In the genomic region with DNA sequence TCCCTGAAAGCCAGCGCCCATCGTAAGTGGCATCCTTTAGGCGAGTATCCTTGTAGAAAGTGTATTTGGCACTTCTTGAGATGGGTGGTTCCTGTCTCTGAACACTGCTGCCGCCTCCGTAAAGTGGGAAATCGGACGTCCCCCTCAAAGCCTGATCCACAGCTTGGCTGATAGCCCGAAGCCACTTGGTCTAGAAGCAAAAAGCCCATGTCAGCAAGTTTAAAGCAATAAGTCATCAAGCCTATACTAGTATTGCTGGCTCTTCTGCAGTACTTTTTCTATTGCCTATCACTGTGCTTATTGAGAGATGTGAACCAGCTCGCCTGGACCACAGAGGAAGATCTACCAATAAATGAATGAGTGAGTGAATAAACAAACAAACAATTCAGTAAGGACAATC, we compare ENCODE assay signal across 29 mouse cellular contexts.
"Had no signal": no experiment of that assay in that cellular context is flagged by ENCODE, and none has a peak within 500 bp of the region (broad histone marks: within the 10 kb centered on the region; RNA-seq: fewer than 3 reads in every experiment).

No protein-coding gene starts in this region.

- H3K9ac ChIP-seq: limb, embryonic 12.5 days; limb, embryonic 13.5 days; limb, embryonic 15.5 days; liver, embryonic 12.5 days; liver, embryonic 13.5 days; liver, embryonic 14.5 days; liver, embryonic 15.5 days; liver, postnatal 0 days; lung, embryonic 14.5 days; lung, embryonic 15.5 days; midbrain, embryonic 12.5 days; midbrain, embryonic 13.5 days; midbrain, embryonic 15.5 days had no signal

- H3K4me1 ChIP-seq: limb, embryonic 10.5 days; limb, embryonic 12.5 days; limb, embryonic 13.5 days; limb, embryonic 15.5 days; lung, embryonic 15.5 days; midbrain, embryonic 10.5 days; midbrain, embryonic 12.5 days; midbrain, embryonic 13.5 days; midbrain, embryonic 15.5 days had no signal

- H3K9me3 ChIP-seq: limb, embryonic 10.5 days; limb, embryonic 12.5 days; limb, embryonic 13.5 days; limb, embryonic 15.5 days; liver, embryonic 12.5 days; liver, embryonic 13.5 days; liver, embryonic 15.5 days; lung, embryonic 15.5 days; megakaryocyte, embryonic 14.5 days; midbrain, embryonic 10.5 days; midbrain, embryonic 12.5 days; midbrain, embryonic 13.5 days; midbrain, embryonic 15.5 days had no signal

- H3K4me3 ChIP-seq: limb, embryonic 10.5 days; limb, embryonic 12.5 days; limb, embryonic 13.5 days; limb, embryonic 15.5 days; liver, embryonic 12.5 days; liver, embryonic 13.5 days; liver, embryonic 15.5 days; lung, embryonic 15.5 days; megakaryocyte, embryonic 14.5 days; midbrain, embryonic 10.5 days; midbrain, embryonic 12.5 days; midbrain, embryonic 13.5 days; midbrain, embryonic 15.5 days; myocyte had no signal

- H3K4me2 ChIP-seq: limb, embryonic 12.5 days; limb, embryonic 13.5 days; limb, embryonic 15.5 days; liver, embryonic 11.5 days; liver, embryonic 12.5 days; liver, embryonic 13.5 days; liver, embryonic 15.5 days; lung, embryonic 14.5 days; lung, embryonic 15.5 days; midbrain, embryonic 11.5 days; midbrain, embryonic 12.5 days; midbrain, embryonic 13.5 days; midbrain, embryonic 15.5 days had no signal

- DNase-seq: left cerebral cortex, postnatal 4 days; liver; liver, embryonic 13.5 days; liver, postnatal 0 days; lung, adult 18-20 months; lung, adult 2 months; lung, embryonic 14.5 days; lung, postnatal 10 days; lung, postnatal 14 days; lung, postnatal 36 days; lung, postnatal 4 days; midbrain, embryonic 14.5 days had no signal

- H3K27ac ChIP-seq: limb, embryonic 10.5 days; limb, embryonic 12.5 days; limb, embryonic 13.5 days; limb, embryonic 15.5 days; liver, embryonic 12.5 days; liver, embryonic 13.5 days; liver, embryonic 14.5 days; liver, embryonic 15.5 days; lung, embryonic 15.5 days; macrophage; midbrain, embryonic 10.5 days; midbrain, embryonic 12.5 days; midbrain, embryonic 13.5 days; midbrain, embryonic 15.5 days had no signal

- H3K27me3 ChIP-seq: limb, embryonic 12.5 days; limb, embryonic 13.5 days; limb, embryonic 15.5 days; liver, embryonic 12.5 days; liver, embryonic 13.5 days; liver, embryonic 15.5 days; lung, embryonic 15.5 days; megakaryocyte, embryonic 14.5 days; midbrain, embryonic 12.5 days; midbrain, embryonic 13.5 days; midbrain, embryonic 15.5 days had no signal
